Mouse (Mus musculus) E14TG2a.4 (cell line): ENCODE data around the gene A530084C06Rik.

ENCODE experiments used
- H3K27me3 ChIP-seq: 2 replicates; pipeline ENCODE4 v1.6.1; 2014; ENCODE audit warnings: low read length, control low read depth; ENCODE audit not compliant: insufficient read depth
- H3K36me3 ChIP-seq: 2 replicates; pipeline ENCODE4 v1.6.1; 2014; ENCODE audit warnings: low read length, control low read depth; ENCODE audit not compliant: insufficient read depth
- H3K4me1 ChIP-seq: replicated peaks from 2 replicates; pipeline ENCODE4 v1.6.1; 2014; ENCODE audit warnings: low read depth, low read length, control low read depth
- H3K4me3 ChIP-seq: replicated peaks from 2 replicates; pipeline ENCODE4 v1.5.1; 2014; ENCODE audit warnings: mild to moderate bottlenecking, low read length
- H3K9me3 ChIP-seq: 2 replicates; pipeline ENCODE4 v1.6.1; 2014; ENCODE audit warnings: low read length, control low read depth
- CTCF ChIP-seq: conservative IDR thresholded peaks from 2 replicates; pipeline ENCODE4 v1.5.1; 2014; ENCODE audit warnings: low read length
- NANOG ChIP-seq: IDR thresholded peaks from 2 replicates; pipeline ENCODE4 v1.6.1; 2014; ENCODE audit warnings: borderline replicate concordance, low read length, mixed read lengths
- POU5F1 ChIP-seq: IDR thresholded peaks from 2 replicates; pipeline ENCODE4 v1.6.1; 2014; ENCODE audit warnings: low read length, borderline replicate concordance

Gene A530084C06Rik

DNA sequence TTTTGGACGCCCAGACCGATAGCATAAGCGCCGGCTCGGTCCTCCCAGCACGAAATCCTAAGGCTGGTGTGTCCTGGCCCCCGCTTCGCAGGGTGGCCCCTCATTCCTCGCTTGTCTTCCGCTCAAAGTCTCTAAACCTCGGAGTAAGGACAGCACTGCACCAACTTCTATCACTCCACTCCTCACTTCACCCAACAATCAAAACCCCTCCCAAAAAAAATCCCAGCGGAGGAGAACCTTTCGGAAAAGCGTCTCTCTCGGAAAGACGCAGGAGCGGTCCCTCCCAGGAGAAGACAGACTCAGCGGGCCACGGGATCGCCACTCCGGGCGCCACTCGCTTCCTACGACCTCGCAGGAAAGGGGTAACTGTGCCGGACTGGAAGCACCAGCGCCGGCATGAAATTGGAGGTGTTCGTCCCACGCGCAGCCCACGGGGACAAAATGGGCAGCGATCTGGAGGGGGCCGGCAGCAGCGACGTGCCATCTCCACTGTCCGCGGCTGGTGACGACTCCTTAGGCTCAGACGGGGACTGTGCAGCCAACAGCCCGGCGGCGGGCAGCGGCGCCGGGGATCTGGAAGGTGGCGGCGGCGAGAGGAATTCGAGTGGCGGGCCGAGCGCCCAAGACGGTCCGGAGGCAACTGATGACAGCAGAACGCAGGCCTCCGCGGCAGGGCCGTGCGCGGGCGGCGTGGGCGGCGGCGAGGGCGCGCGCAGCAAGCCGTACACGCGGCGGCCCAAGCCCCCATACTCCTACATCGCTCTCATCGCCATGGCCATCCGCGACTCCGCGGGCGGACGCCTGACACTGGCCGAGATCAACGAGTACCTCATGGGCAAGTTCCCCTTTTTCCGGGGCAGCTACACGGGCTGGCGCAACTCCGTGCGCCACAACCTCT is at the start of gene A530084C06Rik:
Gene A530084C06Rik, minus strand, starts transcription at position 813 of the 898 bp plus-strand sequence.
- TF ChIP-seq POU5F1 (no peak), NANOG (no peak)
- Histone ChIP-seq H3K27me3 (peaks cover 93% of the 10 kb centered on the region), H3K4me3 (peak within 1 kb of the TSS; percentile 82), H3K9me3 (no peaks in the 10 kb centered on the region), H3K36me3 (no peaks in the 10 kb centered on the region), H3K4me1 (peaks cover 18% of the 10 kb centered on the region)

DNA sequence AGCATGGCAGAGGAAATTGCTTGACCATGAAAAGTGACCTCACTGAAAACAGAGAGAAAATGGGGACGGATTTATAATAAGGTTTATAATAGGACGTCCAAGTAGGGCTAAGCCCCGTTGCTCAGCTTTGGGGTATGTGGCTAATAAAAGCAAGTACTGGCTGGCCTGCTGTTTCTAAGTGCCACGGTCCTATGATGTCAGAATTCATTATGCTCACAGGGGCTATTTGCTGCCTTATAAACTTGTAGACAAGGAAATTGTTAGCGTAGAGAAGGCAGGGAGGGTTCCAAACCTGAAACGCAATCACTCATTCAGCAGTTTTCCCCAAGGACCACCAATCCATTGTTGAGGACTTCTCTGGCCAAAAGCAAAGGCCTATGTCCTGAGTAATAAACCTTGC is 44.8 kb upstream of the A530084C06Rik start:
- TF ChIP-seq CTCF = no peak
- no peak for TF ChIP-seq NANOG
- Histone ChIP-seq H3K9me3 (peaks cover 7% of the 10 kb centered on the region), H3K27me3 (no peaks in the 10 kb centered on the region), H3K36me3 (no peaks in the 10 kb centered on the region), H3K4me3 (no peak overlapping the region), H3K4me1 (no peaks in the 10 kb centered on the region)

- peaks cover 23% of the 10 kb centered on the region for H3K9me3 ChIP-seq
- H3K36me3 ChIP-seq = no peaks in the 10 kb centered on the region
- H3K4me3 ChIP-seq = no peak overlapping the region
- TF ChIP-seq NANOG = no peak
- TF ChIP-seq POU5F1 = no peak
- TF ChIP-seq CTCF = no peak
- H3K27me3 ChIP-seq = no peaks in the 10 kb centered on the region
- no peaks in the 10 kb centered on the region for H3K4me1 ChIP-seq
Measured at GRCm38 (mm10) chr13:31599576-31599975, 40.4 kb upstream of the A530084C06Rik start.

DNA sequence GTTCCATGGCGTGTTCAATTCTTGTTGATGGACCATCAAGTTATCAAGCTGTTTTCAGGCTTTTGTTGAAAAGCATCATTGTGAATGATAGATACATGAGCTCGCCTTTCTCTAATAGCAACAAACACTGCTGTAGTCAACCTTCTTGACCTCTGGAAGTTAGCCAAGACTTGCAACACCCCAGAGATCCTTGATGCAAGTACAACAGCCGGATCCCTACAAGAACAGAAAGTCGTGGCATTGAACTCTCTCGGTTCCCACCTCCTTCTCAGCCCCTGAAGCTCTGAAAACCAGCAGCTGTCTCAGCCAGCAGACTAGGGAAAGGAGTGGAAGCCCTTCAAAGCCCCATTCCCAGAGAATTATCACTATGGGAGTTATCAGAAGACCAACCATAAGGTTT is 28.2 kb upstream of the A530084C06Rik start:
- Histone ChIP-seq H3K36me3 (no peaks in the 10 kb centered on the region), H3K9me3 (no peaks in the 10 kb centered on the region; the same call in 1 of the 2 replicates), H3K4me3 (no peak overlapping the region), H3K4me1 (no peaks in the 10 kb centered on the region), H3K27me3 (no peaks in the 10 kb centered on the region)
- TF ChIP-seq CTCF = no peak
- no peak for TF ChIP-seq NANOG
- no peak for TF ChIP-seq POU5F1

DNA sequence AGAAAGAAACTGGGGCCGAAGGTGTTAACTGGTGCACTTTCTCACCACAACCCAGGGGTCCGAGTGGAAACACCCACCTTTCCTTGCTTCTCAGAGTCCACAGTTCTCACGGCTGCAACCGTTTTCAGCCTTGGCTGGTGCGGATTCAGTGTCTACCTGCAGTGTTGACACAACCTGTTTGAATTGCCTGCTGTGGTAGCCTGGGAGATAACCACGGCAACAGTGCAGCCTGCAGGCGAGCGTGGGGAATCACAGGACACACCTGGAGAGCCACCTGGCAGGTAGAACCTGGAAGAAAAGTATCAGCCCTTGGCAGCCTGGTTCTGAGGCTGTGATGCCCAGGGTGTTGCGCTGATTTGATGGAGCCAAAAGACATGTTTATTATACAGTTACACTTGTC is 20.7 kb upstream of the A530084C06Rik start:
- Histone ChIP-seq H3K36me3 (no peaks in the 10 kb centered on the region), H3K27me3 (no peaks in the 10 kb centered on the region; the same call in 1 of the 2 replicates), H3K9me3 (no peaks in the 10 kb centered on the region), H3K4me1 (no peaks in the 10 kb centered on the region), H3K4me3 (no peak overlapping the region)
- peak; percentile 23 for TF ChIP-seq CTCF
- TF ChIP-seq POU5F1 = no peak

GRCm38 (mm10) chr13:31578389-31578788 is 19.3 kb upstream of the A530084C06Rik start:
- Histone ChIP-seq H3K27me3 (no peaks in the 10 kb centered on the region; the same call in 1 of the 2 replicates), H3K9me3 (no peaks in the 10 kb centered on the region), H3K36me3 (no peaks in the 10 kb centered on the region), H3K4me1 (no peaks in the 10 kb centered on the region), H3K4me3 (no peak overlapping the region)
- TF ChIP-seq POU5F1 (no peak), NANOG (no peak), CTCF (no peak)

GRCm38 (mm10) chr13:31577576-31577975 is 18.4 kb upstream of the A530084C06Rik start:
- no peaks in the 10 kb centered on the region for H3K9me3 ChIP-seq
- H3K4me1 ChIP-seq = no peaks in the 10 kb centered on the region
- no peaks in the 10 kb centered on the region; the same call in 1 of the 2 replicates for H3K27me3 ChIP-seq
- no peak for TF ChIP-seq CTCF
- no peak for TF ChIP-seq NANOG
- no peak for TF ChIP-seq POU5F1
- H3K4me3 ChIP-seq = no peak overlapping the region
- no peaks in the 10 kb centered on the region for H3K36me3 ChIP-seq

- no peak for TF ChIP-seq NANOG
- H3K36me3 ChIP-seq = no peaks in the 10 kb centered on the region
- no peak overlapping the region for H3K4me3 ChIP-seq
- H3K4me1 ChIP-seq = no peaks in the 10 kb centered on the region
- no peaks in the 10 kb centered on the region for H3K9me3 ChIP-seq
- no peaks in the 10 kb centered on the region; the same call in 1 of the 2 replicates for H3K27me3 ChIP-seq
Measured at GRCm38 (mm10) chr13:31576696-31577095, 17.6 kb upstream of the A530084C06Rik start.

- Histone ChIP-seq H3K27me3 (no peaks in the 10 kb centered on the region; the same call in 1 of the 2 replicates), H3K4me3 (no peak overlapping the region), H3K4me1 (no peaks in the 10 kb centered on the region), H3K9me3 (no peaks in the 10 kb centered on the region), H3K36me3 (no peaks in the 10 kb centered on the region)
- TF ChIP-seq POU5F1 (no peak), CTCF (no peak), NANOG (no peak)
Measured at GRCm38 (mm10) chr13:31574627-31575026, 15.5 kb upstream of the A530084C06Rik start.
